Mouse (Mus musculus): ENCODE results near the gene Mdh1. TPM values are rescaled to one million over a fixed set of nuclear protein-coding genes. Genes with fewer than 3 reads are reported as not detected.
"Not testable (repeated sequence)": the region's sequence is repeated elsewhere in the genome, so short reads cannot be mapped to it uniquely, and the experiment has no call there.

Gene Mdh1
- polyA plus RNA-seq, 1 experiment from 2014 or later, result 597 TPM

DNA sequence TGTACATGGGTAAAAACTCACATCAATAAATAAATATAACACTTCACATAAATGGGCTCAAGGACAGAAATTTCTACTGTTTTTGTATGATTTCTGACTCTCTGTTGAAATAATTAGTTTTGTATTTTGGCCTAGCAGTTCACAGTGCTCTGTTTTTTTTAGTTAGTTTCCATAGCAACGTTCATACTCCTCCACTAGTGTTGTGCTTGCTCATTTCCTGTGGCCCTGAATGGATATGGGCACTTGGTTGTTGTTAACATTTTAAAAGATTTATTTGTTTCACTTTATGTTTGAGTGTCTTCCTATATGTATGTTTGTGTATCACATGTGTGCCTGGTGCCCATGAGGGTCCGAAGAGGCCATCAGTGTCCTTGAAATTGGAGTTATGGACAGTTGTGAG lies 23.1 kb downstream of the Mdh1 start:
- Histone ChIP-seq H3K36me3 (replicated peaks; ENCODE audit: control insufficient read depth, insufficient read depth) (no peaks in the 10 kb centered on the region), H3K27me3 (ENCODE audit: control insufficient read depth, insufficient read depth, low read length) (no peaks in the 10 kb centered on the region), H3K27ac (no peak overlapping the region), H3K4me2 (replicated peaks) (no peak overlapping the region), H3K4me3 (replicated peaks; ENCODE audit: low read length) (no peak overlapping the region), H3K4me1 (replicated peaks; ENCODE audit: control insufficient read depth, insufficient read depth, low read length) (no peaks in the 10 kb centered on the region), H3K9ac (no peak overlapping the region), H3K9me3 (ENCODE audit: control insufficient read depth, low read length) (no peaks in the 10 kb centered on the region)
- no peak for ATAC-seq (ENCODE audit: low FRiP score)
- 94% methylated on average over 2 of the region's 2 CpGs for WGBS
- DNase-seq (ENCODE audit: low spot score), result no peak

DNA sequence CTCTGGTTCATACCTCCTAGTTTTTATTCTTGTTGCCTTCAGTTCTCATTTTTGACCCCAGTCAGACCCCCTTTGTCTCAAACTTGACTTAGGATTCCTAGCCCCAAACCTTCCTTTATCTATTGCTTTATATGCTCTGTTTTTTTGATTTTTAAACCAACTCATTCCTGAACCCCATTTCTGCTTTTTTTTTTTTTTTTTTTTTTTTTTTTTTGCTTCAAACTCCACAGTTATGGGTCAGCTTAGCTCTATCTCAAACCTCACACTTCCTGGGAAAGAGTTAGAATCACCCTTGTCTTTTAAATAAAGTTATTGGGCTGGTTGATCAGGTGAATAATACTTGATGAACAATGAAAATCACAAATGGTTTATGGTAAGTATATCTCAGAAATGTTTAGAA lies 24.6 kb downstream of the Mdh1 start:
- no peaks in the 10 kb centered on the region for H3K4me1 ChIP-seq (replicated peaks; ENCODE audit: control insufficient read depth, insufficient read depth, low read length)
- no peak overlapping the region for H3K27ac ChIP-seq
- no peak overlapping the region for H3K9ac ChIP-seq
- H3K9me3 ChIP-seq (ENCODE audit: control insufficient read depth, low read length), result no peaks in the 10 kb centered on the region
- no peak for DNase-seq (ENCODE audit: low spot score)
- no peaks in the 10 kb centered on the region for H3K36me3 ChIP-seq (replicated peaks; ENCODE audit: control insufficient read depth, insufficient read depth)
- no peak overlapping the region for H3K4me2 ChIP-seq (replicated peaks)
- no peaks in the 10 kb centered on the region for H3K27me3 ChIP-seq (ENCODE audit: control insufficient read depth, insufficient read depth, low read length)
- H3K4me3 ChIP-seq (replicated peaks; ENCODE audit: low read length), result no peak overlapping the region
- ATAC-seq (ENCODE audit: low FRiP score), result no peak

DNA sequence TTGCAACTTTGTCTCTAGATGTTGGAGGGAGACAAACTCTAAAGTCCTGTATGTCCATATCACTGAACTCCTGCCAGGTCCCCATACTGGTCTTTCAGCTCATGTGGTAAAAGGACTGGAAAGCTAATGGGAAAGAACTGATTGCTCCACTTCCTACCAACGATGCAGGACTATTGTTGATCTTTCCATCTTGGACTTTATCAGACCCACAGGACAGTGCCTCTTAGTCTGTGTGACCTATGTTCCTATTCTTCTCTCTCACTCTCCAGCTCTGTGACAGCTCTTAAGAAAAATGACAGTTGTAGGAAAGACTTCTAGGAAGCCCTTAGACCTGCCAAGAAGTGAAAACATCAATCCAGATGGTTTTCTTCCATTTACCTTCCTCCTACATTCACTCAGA lies 25.5 kb downstream of the Mdh1 start:
- 85% methylated on average over 1 of the region's 1 CpGs for WGBS
- no peaks in the 10 kb centered on the region for H3K36me3 ChIP-seq (replicated peaks; ENCODE audit: control insufficient read depth, insufficient read depth)
- no peak overlapping the region for H3K4me3 ChIP-seq (replicated peaks; ENCODE audit: low read length)
- no peaks in the 10 kb centered on the region for H3K4me1 ChIP-seq (replicated peaks; ENCODE audit: control insufficient read depth, insufficient read depth, low read length)
- H3K27me3 ChIP-seq (ENCODE audit: control insufficient read depth, insufficient read depth, low read length), result no peaks in the 10 kb centered on the region
- DNase-seq (ENCODE audit: low spot score) (no peak), ATAC-seq (ENCODE audit: low FRiP score) (no peak)
- no peak overlapping the region for H3K4me2 ChIP-seq (replicated peaks)
- H3K27ac ChIP-seq, result no peak overlapping the region
- no peaks in the 10 kb centered on the region for H3K9me3 ChIP-seq (ENCODE audit: control insufficient read depth, low read length)
- no peak overlapping the region for H3K9ac ChIP-seq

DNA sequence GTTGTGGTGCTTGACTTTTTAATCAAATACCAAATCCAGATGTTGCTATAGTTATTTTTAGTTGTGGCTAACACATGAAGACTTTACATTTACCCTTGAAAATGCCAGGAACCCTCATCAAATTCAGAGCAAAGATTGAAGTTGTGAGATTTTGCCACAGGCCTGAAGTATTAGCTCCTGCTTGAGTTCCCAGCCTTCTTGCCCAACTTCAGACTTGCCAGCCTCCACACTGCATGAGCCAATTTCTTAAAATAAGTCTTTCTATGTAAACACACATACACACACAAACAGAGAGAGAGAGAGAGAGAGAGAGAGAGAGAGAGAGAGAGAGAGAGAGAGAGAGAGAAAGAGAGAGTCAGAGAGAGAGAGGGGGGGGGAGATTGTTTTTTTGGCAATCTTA lies 26.2 kb downstream of the Mdh1 start:
- H3K27me3 ChIP-seq (ENCODE audit: control insufficient read depth, insufficient read depth, low read length), result no peaks in the 10 kb centered on the region
- ATAC-seq (ENCODE audit: low FRiP score), result no peak
- no peaks in the 10 kb centered on the region for H3K4me1 ChIP-seq (replicated peaks; ENCODE audit: control insufficient read depth, insufficient read depth, low read length)
- H3K27ac ChIP-seq, result no peak overlapping the region
- no peak for DNase-seq (ENCODE audit: low spot score)
- H3K9ac ChIP-seq, result no peak overlapping the region
- no peak overlapping the region for H3K4me2 ChIP-seq (replicated peaks)
- no peak overlapping the region for H3K4me3 ChIP-seq (replicated peaks; ENCODE audit: low read length)
- H3K36me3 ChIP-seq (replicated peaks; ENCODE audit: control insufficient read depth, insufficient read depth), result no peaks in the 10 kb centered on the region
- H3K9me3 ChIP-seq (ENCODE audit: control insufficient read depth, low read length), result no peaks in the 10 kb centered on the region

DNA sequence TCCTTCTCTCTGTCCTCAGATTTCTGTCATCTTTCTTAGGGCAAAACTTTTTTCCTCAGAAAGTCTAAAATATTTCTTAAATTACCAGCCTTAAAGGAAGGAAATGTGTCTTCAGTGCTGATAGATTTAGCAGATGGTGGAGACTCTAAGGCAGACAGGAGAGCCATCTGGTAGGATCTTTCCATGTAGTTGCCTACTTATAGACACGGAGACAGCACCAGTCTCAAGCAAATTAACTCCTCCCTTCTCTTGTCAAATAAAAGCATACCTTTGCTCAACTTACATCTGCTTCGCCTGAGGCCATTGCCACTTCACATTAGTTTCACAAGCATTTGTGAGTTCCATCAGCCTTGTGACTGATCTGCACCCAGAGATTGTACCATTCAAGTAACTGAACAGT lies 27.1 kb downstream of the Mdh1 start:
- H3K4me1 ChIP-seq (replicated peaks; ENCODE audit: control insufficient read depth, insufficient read depth, low read length), result no peaks in the 10 kb centered on the region
- DNase-seq (ENCODE audit: low spot score) (no peak), ATAC-seq (ENCODE audit: low FRiP score) (no peak)
- no peak overlapping the region for H3K4me2 ChIP-seq (replicated peaks)
- 74% methylated on average over 2 of the region's 2 CpGs for WGBS
- no peak overlapping the region for H3K4me3 ChIP-seq (replicated peaks; ENCODE audit: low read length)
- no peaks in the 10 kb centered on the region for H3K36me3 ChIP-seq (replicated peaks; ENCODE audit: control insufficient read depth, insufficient read depth)
- H3K27ac ChIP-seq, result no peak overlapping the region
- no peaks in the 10 kb centered on the region for H3K9me3 ChIP-seq (ENCODE audit: control insufficient read depth, low read length)
- H3K9ac ChIP-seq, result no peak overlapping the region
- H3K27me3 ChIP-seq (ENCODE audit: control insufficient read depth, insufficient read depth, low read length), result no peaks in the 10 kb centered on the region

DNA sequence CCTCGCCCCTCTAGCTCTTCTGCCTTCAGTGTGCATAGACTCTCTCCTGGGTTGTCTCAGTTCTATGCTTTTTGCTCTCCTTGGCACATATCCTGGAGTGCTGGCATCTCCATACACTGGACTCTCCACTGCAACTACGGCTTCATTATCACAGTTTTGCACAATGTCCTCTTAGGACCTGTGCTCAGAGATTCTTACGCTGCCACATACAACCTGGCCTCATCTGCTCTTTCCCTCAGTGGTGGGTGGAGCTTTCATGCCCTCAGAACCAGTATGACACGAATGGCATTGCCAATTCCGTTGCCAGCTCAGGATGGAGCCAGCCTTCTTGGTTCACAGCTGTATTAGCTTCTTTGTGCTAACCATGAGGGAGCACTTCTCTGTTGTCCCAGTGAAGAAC lies 29.4 kb downstream of the Mdh1 start:
- Histone ChIP-seq H3K4me3 (replicated peaks; ENCODE audit: low read length) (no peak overlapping the region), H3K36me3 (replicated peaks; ENCODE audit: control insufficient read depth, insufficient read depth) (no peaks in the 10 kb centered on the region), H3K4me1 (replicated peaks; ENCODE audit: control insufficient read depth, insufficient read depth, low read length) (no peaks in the 10 kb centered on the region), H3K9ac (no peak overlapping the region), H3K9me3 (ENCODE audit: control insufficient read depth, low read length) (no peaks in the 10 kb centered on the region), H3K27ac (no peak overlapping the region), H3K27me3 (ENCODE audit: control insufficient read depth, insufficient read depth, low read length) (no peaks in the 10 kb centered on the region), H3K4me2 (replicated peaks) (no peak overlapping the region)
- DNase-seq (ENCODE audit: low spot score) (no peak), ATAC-seq (ENCODE audit: low FRiP score) (no peak)
- WGBS, result 83% methylated on average over 5 of the region's 5 CpGs

DNA sequence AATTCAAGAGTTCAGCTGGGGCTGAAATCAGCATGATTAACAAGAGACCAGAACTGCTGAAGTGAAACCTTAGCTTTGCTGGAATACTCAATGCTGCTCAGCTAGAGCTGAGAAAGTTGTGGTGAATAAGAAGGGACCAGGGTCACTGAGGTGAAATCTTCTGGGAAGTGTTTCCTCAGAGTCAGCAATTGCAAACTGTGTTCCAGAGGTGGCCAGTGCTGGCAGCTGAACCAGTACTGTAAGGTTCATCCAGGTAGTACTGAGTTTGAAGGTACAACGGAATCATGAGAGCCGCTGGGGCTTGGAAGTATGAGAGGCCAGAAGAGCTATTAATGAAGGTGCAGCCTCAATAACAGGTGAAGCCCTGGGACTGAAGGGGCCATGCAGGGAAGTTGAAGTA lies 31.5 kb downstream of the Mdh1 start:
- DNase-seq (ENCODE audit: low spot score), result no peak
- H3K36me3 ChIP-seq (replicated peaks; ENCODE audit: control insufficient read depth, insufficient read depth), result no peaks in the 10 kb centered on the region
- ATAC-seq (ENCODE audit: low FRiP score), result no peak
- H3K27me3 ChIP-seq (ENCODE audit: control insufficient read depth, insufficient read depth, low read length), result no peaks in the 10 kb centered on the region
- H3K27ac ChIP-seq, result no peak overlapping the region
- no peaks in the 10 kb centered on the region for H3K9me3 ChIP-seq (ENCODE audit: control insufficient read depth, low read length)
- H3K4me1 ChIP-seq (replicated peaks; ENCODE audit: control insufficient read depth, insufficient read depth, low read length), result no peaks in the 10 kb centered on the region
- H3K4me2 ChIP-seq (replicated peaks), result no peak overlapping the region
- H3K9ac ChIP-seq, result no peak overlapping the region
- H3K4me3 ChIP-seq (replicated peaks; ENCODE audit: low read length), result no peak overlapping the region
- WGBS, result 98% methylated on average over 2 of the region's 2 CpGs

DNA sequence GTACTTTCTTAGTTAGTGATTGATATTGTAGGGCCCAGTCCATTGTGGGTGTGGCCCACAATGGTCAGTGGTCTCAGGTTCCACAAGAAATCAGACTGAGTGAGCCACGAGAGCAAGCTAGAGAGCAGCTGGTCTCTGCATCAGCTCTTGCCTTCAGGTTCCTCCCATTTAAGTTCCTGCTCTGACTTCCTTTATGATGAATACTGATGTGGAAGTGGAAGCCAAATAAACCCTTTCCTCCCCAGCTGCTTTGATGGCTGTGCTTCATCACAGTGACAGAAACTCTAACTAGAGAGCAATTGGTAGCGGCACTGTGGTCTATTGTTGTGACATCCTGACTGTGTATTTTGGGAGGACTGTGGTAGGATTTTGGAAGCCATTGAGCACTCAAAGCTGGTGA lies 32.1 kb downstream of the Mdh1 start:
- no peak overlapping the region for H3K4me2 ChIP-seq (replicated peaks)
- no peak overlapping the region for H3K4me3 ChIP-seq (replicated peaks; ENCODE audit: low read length)
- WGBS, result 81% methylated on average over 2 of the region's 2 CpGs
- no peaks in the 10 kb centered on the region for H3K4me1 ChIP-seq (replicated peaks; ENCODE audit: control insufficient read depth, insufficient read depth, low read length)
- H3K27ac ChIP-seq, result no peak overlapping the region
- ATAC-seq (ENCODE audit: low FRiP score), result no peak
- no peaks in the 10 kb centered on the region for H3K36me3 ChIP-seq (replicated peaks; ENCODE audit: control insufficient read depth, insufficient read depth)
- no peak overlapping the region for H3K9ac ChIP-seq
- no peak for DNase-seq (ENCODE audit: low spot score)
- no peaks in the 10 kb centered on the region for H3K27me3 ChIP-seq (ENCODE audit: control insufficient read depth, insufficient read depth, low read length)
- H3K9me3 ChIP-seq (ENCODE audit: control insufficient read depth, low read length), result no peaks in the 10 kb centered on the region

DNA sequence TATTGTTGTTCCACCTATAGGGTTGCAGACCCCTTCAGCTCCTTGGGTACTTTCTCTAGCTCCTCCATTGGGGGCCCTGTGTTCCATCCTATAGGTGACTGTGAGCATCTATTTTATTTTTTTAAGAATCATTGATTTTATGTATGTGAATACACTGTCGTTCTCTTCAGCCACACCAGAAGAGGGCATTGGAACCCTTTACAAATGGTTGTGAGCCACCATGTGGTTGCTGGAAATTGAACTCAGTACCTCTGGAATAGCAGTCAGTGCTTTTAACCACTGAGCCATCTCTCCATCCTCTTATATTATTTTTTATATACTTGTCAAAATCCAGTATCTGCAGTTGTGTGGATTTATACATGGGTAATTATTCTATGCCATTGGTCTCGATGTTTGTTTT lies 41.3 kb downstream of the Mdh1 start:
- WGBS, result 88% methylated on average over 2 of the region's 2 CpGs
- not testable (repeated sequence) for H3K4me3 ChIP-seq (replicated peaks; ENCODE audit: low read length); ATAC-seq (ENCODE audit: low FRiP score); H3K36me3 ChIP-seq (replicated peaks; ENCODE audit: control insufficient read depth, insufficient read depth); H3K9me3 ChIP-seq (ENCODE audit: control insufficient read depth, low read length); H3K27ac ChIP-seq; H3K4me2 ChIP-seq (replicated peaks); H3K9ac ChIP-seq; DNase-seq (ENCODE audit: low spot score); H3K4me1 ChIP-seq (replicated peaks; ENCODE audit: control insufficient read depth, insufficient read depth, low read length); H3K27me3 ChIP-seq (ENCODE audit: control insufficient read depth, insufficient read depth, low read length)

DNA sequence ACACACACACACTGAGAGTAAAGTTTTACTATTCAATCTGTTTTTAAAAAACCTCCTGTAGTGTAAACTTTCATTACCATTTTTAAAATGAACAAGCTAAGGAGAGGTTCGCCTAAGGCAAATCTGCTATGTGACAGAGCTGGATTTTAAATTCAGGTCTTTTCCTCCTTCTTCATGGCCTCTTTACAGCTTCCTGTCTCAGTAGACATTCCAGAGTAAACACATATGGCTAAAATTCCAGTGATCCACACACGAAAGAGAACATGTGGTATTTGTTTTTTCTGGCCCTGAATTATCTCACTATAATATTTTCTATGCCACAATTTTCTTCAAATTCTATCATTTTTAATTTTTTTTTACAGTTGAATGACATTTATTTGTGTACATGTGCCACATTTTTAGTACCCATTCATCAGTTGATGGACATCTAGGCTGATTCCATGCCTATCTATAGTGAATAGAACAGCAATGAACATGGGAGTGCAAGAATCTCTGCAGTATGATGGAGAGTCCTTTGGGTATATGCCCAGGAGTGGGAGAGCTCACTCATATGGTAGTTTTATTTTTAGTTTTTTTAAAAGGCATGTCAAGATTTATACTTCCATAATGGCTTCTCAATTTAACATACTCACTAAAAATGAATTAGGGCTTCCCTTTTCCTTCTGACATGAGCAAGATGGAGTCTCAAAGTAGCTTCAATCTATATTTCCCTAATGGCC lies 43.3 kb downstream of the Mdh1 start:
- Histone ChIP-seq H3K9ac (no peak overlapping the region), H3K4me1 (replicated peaks; ENCODE audit: control insufficient read depth, insufficient read depth, low read length) (no peaks in the 10 kb centered on the region), H3K9me3 (ENCODE audit: control insufficient read depth, low read length) (no peaks in the 10 kb centered on the region), H3K27me3 (ENCODE audit: control insufficient read depth, insufficient read depth, low read length) (no peaks in the 10 kb centered on the region), H3K36me3 (replicated peaks; ENCODE audit: control insufficient read depth, insufficient read depth) (no peaks in the 10 kb centered on the region), H3K27ac (no peak overlapping the region), H3K4me3 (replicated peaks; ENCODE audit: low read length) (no peak overlapping the region), H3K4me2 (replicated peaks) (no peak overlapping the region)
- DNase-seq (ENCODE audit: low spot score) (no peak), ATAC-seq (ENCODE audit: low FRiP score) (no peak)
- 76% methylated on average over 2 of the region's 2 CpGs for WGBS
